Mouse (Mus musculus) spleen, adult 2 months (tissue): ENCODE measurements around the gene Cachd1.

Experiments used
- CTCF ChIP-seq: fragments of 200-500 bp; IDR thresholded peaks from 2 replicates; pipeline ENCODE4 v1.5.1; 2011; ENCODE audit warnings: mild to moderate bottlenecking, inconsistent platforms; ENCODE audit not compliant: insufficient read depth, insufficient read length, insufficient replicate concordance; ENCODE audit errors: extremely low read depth
- POLR2A ChIP-seq: fragments of 200-500 bp; IDR thresholded peaks from 2 replicates; pipeline ENCODE4 v1.6.1; 2011; ENCODE audit warnings: low read depth, low read length, inconsistent platforms

DNA sequence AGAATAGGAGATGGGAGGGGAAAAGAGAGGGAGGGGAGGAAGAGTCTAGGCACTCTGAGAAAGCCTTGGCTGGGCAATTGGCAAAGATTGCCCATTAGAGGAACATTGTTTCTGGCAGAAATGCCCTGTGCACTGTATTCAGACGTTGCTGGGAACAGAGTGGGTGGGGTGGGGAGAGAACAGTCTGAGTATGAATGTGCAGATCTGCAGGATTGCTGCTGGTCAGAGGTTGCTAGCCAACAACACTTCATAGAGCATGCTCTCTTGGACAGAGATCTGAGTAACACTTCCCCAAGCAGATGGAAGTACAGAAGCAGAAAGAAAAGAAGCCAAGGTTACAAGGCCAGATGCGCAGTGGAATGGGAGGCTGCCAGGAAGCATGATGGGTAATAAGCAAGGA, 285.7 kb downstream of the Cachd1 start:
- TF ChIP-seq POLR2A (no peak), CTCF (no peak)
